Mouse (Mus musculus) skeletal muscle tissue, adult 2 months (tissue): Measurements from ENCODE around the gene Tec.
"Not testable (repeated sequence)": the region's sequence is repeated elsewhere in the genome, so short reads cannot be mapped to it uniquely, and the experiment has no call there.

ENCODE experiments used
- DNase-seq: peaks from one replicate; pipeline ENCODE4 v3.0.0-alpha.2; 2012; ENCODE audit warnings: low read depth, low spot score

Tec gene

DNA sequence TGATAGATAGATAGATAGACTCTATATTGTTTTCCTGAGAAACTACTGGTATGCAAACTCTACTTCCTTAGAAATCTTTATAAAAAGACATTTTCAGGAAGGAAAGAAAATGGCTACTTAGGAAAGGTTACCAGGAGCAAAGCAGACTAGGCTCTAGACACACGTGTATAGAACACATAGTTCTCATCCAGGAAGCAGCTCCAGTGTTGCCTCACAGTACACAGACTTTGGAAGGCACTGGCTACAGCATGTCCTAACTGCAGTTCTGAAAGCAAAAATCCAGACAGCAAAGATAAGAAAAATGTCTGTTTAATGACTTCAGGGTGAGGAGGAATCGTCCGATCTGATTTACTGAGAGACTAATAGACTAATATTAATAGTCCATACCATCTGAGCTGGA is 41.8 kb downstream of the Tec start:
- DNase-seq = no peak

DNA sequence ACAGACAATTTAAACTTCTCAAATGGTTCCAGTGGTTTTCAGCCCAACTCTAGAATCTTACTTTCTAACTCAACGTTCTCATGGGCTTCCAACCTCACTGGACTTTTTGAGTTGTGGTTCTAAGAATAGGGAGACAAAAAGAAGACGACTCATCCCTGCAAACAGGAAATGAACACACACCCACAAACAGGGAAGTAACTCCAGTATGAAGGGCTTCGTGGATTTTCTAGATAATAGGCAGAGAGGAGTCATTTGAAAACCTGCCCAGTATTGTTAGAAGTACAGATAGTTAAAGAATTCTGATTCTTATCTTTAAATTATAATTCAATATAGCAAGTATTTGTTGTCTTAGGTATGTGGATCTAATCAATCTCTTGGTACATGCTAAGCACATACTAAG is 47.6 kb downstream of the Tec start:
- no peak for DNase-seq

DNA sequence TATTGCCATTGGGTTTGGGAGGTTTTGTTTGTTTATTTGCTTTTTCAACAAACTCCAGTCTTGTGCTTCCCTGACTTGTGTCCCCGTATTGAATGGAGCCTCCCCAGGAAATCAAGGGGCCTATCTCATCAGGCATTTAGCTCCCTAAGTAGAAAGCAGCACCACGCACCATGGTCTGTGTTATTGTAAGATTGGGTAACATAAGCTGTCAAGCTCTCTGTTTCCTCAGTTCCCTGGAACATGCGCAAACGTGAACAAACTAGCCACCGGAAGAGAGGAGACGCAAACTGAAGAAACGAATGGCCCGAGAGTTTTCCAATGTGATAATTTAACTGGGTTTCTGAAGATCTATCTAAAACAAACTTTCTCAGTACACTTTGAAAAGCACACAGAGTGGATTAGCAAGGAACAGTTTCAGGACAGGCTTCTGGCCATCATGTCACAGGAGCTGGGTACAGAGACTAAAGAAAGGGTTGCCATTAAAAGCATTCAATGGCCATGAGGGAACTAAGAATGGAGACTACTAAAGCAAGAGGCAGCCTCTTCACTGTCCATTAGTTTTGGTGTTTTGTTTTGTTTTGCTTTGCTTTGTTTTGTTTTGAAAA is 48.1 kb downstream of the Tec start:
- no peak for DNase-seq

- DNase-seq = no peak
Measured at GRCm38 (mm10) chr5:72818513-72819180, 49.6 kb downstream of the Tec start.

GRCm38 (mm10) chr5:72817523-72818091 is 50.7 kb downstream of the Tec start:
- no peak for DNase-seq

DNA sequence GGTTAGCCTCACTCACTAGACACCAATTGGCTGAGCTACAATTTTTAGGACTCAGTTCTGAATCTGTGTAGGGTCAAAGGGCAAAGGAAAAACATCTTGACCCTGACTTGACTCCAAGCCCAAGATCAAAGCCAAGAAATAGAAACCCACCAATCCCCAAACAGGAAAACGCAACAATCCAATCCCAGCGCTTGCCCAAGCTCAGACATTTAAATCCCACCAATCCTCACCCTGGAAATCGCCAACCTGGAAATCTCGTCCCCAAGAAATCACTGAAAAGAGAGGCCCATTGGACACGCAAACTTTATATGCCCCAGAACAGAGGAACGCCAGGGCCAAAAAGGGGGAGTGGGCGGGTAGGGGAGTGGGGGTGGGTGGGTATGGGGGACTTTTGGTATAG is 51.3 kb downstream of the Tec start:
- not testable (repeated sequence) for DNase-seq

GRCm38 (mm10) chr5:72816491-72816890 is 51.8 kb downstream of the Tec start:
- DNase-seq = no peak

DNA sequence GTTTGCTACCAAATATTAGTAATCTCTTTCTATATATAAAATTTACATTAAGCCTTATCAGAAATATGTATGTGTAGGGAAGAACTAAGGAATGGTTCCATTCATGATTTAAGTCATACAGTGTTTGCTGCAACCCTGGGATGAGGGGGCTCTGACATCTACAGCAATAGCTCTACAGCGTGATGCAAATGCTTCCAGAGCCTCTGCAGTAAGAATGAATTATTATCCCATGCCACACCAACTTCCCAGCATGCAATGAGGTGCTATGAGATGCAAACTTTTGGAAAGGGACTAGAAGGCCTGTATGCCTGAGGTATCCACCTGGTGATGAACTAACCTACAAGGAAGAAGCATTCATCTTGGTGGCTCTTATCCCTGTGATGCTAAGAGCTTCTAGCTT is 52.2 kb downstream of the Tec start:
- no peak for DNase-seq

DNA sequence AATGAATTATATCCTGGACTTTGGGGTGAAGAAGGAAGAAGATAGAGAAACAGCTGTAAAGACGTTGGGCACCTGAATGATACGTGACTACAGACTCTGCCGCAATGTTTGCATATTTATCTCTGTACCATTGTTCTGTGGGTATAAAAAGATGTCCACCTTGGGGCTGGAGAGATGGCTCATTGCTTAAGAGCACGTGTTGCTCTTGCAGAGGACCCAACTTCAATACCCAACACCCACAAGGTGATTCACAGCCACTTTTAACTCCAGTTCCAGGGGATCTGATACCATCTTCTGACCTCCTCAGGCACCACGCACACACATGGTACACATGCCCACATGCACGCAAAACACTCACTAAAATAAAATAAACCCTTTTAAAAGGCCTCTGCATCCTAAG is 52.9 kb downstream of the Tec start:
- no peak for DNase-seq

GRCm38 (mm10) chr5:72814072-72814471 is 54.2 kb downstream of the Tec start:
- no peak for DNase-seq

GRCm38 (mm10) chr5:72812908-72813307 is 55.4 kb downstream of the Tec start:
- DNase-seq = no peak

DNA sequence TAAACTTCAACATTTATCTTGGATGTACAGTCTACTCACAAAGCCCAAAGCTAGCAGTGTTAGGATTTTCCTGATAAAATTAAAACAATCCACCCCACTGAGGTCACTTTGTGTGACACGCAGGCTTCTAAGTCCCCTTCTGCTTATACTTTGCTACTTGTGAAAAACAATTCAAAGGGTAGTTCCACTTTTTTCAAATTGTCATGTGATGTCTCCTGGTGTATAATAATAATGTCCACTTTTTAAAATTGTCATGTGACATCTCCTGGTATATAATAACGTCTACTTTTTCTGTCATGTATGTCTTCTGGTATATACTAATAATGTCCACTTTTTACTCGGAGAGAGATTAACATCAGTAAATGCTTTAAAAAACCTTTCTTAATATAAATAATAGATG is 56.0 kb downstream of the Tec start:
- no peak for DNase-seq

GRCm38 (mm10) chr5:72811397-72811796 is 56.9 kb downstream of the Tec start:
- DNase-seq = no peak

GRCm38 (mm10) chr5:72810990-72811389 is 57.3 kb downstream of the Tec start:
- DNase-seq = no peak

GRCm38 (mm10) chr5:72809480-72809879 is 58.8 kb downstream of the Tec start:
- no peak for DNase-seq

DNA sequence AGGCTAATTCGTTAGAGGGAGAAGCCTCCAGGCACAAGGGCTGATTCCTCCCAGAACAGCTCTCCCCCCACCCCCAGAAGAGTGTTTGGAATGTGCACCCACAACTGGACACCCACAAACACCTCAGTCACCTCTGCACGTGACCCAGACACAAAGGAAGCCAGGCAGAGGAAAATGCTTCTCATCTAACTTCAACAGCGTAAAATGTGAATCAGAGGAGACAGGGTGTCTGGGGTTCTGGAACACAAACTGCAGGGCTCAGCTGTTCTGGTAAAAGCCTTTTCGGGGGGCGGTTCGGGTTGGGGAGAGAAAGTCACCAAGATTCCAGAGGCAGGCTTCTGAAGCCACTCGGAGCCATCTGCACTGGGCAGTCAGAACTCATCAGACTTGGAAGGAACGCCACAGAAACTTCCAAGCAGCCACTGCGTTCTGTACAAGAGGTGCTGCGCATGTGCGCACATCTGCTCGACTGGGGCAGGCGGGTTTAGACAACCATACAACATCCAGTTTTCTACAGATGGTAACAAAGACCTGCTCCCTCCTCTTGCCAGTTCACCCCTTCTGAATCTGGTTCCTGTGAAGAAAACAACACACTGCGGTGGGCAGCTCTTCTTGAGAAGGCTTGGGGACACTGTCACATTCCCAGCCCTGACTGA is 59.7 kb downstream of the Tec start:
- no peak for DNase-seq

DNA sequence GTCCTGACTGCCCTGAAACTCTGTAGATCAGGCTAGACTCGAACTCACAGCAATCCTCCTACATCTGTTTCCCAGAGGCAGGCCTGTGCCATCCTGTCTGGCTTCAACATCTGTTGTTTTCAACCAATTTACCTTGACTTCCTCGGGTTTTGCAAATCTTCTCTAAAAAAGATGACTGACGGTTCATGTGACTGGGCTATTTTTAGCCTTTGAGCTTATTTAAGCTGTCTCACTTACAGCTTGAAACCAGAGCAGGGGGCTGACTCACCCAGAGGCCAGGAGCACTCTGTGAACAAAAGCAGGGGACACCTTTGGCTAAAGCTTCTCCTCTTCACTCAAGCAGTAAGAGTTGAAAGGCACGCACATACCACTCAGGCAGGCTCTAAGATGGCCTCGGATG is 65.4 kb downstream of the Tec start:
- DNase-seq = peak; percentile 65

DNA sequence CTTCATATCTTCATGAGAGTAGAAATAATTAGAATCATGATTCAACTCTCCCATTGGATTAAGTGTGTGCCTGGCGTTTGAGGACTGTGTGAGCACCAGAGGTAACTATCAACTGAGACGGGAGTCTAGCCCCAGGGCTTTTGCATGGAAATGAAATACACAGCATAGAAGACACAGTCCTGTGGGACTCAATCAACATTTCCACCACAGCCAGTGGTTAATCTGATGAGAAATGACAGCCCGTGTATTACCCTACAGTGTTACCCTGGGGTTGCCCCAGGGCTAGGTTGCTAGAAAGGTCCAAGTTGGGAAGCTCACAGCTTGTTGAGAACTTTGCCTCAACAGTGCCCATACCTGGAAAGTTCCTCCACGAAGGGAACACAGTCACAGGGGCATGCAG is 69.7 kb downstream of the Tec start:
- DNase-seq = no peak

GRCm38 (mm10) chr5:72796186-72796613 is 72.1 kb downstream of the Tec start:
- DNase-seq = peak; percentile 51

GRCm38 (mm10) chr5:72793309-72793850 is 74.9 kb downstream of the Tec start:
- DNase-seq = no peak

GRCm38 (mm10) chr5:72791789-72792188 is 76.5 kb downstream of the Tec start:
- no peak for DNase-seq

DNA sequence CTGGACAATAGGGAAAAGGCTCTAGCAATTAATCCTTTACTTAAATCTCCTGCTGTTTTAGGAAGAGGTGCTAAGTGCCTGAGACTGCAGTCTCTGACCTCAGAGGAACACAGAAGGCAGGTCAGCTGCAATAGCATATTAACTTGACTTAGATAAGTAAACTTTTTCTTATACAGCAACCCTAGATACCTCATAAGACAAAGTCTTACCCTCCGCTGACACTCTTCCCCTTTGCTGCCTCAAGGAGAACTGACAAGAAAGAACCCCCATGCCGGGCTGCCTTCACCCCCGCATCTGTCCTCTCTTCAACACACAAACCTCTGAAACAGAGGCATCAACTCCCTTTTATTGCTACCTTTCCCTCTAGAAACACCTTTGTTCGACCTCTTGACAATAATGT is 76.9 kb downstream of the Tec start:
- no peak for DNase-seq

DNA sequence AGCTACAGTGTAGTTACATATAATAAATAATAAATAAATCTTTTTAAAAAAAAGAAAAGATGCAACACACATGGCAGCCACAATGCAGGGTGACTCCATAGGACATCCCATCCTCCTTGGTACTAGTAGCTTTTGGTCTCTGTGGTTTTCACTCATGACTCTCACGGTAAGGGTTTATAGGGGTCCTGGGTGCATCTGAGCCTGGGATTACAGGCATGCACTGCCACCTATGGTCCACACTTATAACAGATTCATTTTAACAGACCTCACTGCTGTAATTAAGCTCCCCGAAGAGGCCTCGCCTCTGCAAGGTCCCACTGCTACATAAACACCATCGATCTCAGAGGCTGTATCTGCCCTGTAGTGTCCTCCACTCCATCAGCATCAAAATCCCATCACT is 82.8 kb downstream of the Tec start:
- DNase-seq = no peak
